24 mouse cellular contexts compared by ENCODE assay signal in the genomic region with DNA sequence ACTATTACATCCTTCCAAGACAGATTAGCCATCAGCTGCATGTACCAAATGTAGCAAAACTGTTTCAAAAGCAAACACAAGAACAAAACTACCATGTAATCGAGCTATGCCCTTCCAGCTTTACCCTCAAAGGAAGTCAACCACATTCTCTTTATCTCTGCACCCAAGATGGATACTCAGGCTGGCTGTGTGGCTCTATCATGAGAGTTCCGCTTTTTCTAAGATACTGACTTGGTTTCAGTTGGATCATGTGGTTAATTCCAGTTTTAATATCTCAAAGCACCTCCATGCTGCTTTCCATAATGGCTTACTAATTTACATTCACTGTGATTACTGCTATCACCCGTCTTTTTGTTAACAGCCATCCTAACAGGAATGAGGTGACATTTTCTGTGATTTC. TPM values are rescaled to one million over a fixed set of nuclear protein-coding genes. Genes with fewer than 3 reads are reported as not detected.
DNase-seq lines count a peak whose midpoint lies in the region; ATAC-seq and TF ChIP-seq lines count a peak whose summit lies in the region.
"Had no signal": no experiment of that assay in that cellular context is flagged by ENCODE, and none has a peak within 500 bp of the region (broad histone marks: within the 10 kb centered on the region; RNA-seq: fewer than 3 reads in every experiment).

No protein-coding gene starts in this region.

- no peaks in the 10 kb centered on the region for H3K27me3 ChIP-seq in hindbrain, embryonic 13.5 days
- no peaks in the 10 kb centered on the region for H3K27me3 ChIP-seq in hindbrain, postnatal 0 days (ENCODE audit: insufficient read depth, low read length)
- no peaks in the 10 kb centered on the region for H3K27me3 ChIP-seq in MEL (ENCODE audit: control insufficient read depth in 1 of 2, insufficient read depth in 2 of 2, low read length in 2 of 2)
- H3K27me3 ChIP-seq in liver, embryonic 12.5 days (replicated peaks) = no peaks in the 10 kb centered on the region
- H3K27me3 ChIP-seq: forebrain, embryonic 13.5 days; heart, embryonic 15.5 days; kidney, embryonic 15.5 days; lung, embryonic 15.5 days; midbrain, embryonic 15.5 days had no signal

- H3K36me3 ChIP-seq in hindbrain, embryonic 13.5 days = peaks cover 44% of the 10 kb centered on the region
- peaks cover 16% of the 10 kb centered on the region for H3K36me3 ChIP-seq in hindbrain, postnatal 0 days (ENCODE audit: insufficient read depth, low read length)
- H3K36me3 ChIP-seq in MEL (ENCODE audit: control insufficient read depth in 1 of 2, insufficient read depth in 2 of 2, low read length in 2 of 2) = peaks cover 11 to 43% of the 10 kb centered on the region in 2 experiments
- H3K36me3 ChIP-seq in liver, embryonic 12.5 days = peaks cover 82% of the 10 kb centered on the region

- peaks cover 24% of the 10 kb centered on the region for H3K4me1 ChIP-seq in hindbrain, embryonic 13.5 days (replicated peaks)
- no peaks in the 10 kb centered on the region for H3K4me1 ChIP-seq in hindbrain, postnatal 0 days (ENCODE audit: insufficient read depth, low read length)
- peaks cover 19 to 45% of the 10 kb centered on the region in 2 experiments for H3K4me1 ChIP-seq in MEL (ENCODE audit: control insufficient read depth in 1 of 2, insufficient read depth in 2 of 2, low read length in 2 of 2)
- peaks cover 44% of the 10 kb centered on the region for H3K4me1 ChIP-seq in liver, embryonic 12.5 days
- H3K4me1 ChIP-seq: kidney, embryonic 15.5 days; lung, embryonic 15.5 days had no signal

- no peak overlapping the region for H3K4me3 ChIP-seq in hindbrain, embryonic 13.5 days
- H3K4me3 ChIP-seq in hindbrain, postnatal 0 days (ENCODE audit: low read length) = no peak overlapping the region
- peak overlapping the region; percentile 3 to 38; a peak in 2 of 4 replicates for H3K4me3 ChIP-seq in MEL (ENCODE audit: control insufficient read depth in 1 of 2, insufficient read depth in 1 of 2, low read depth in 2 of 2, low read length in 2 of 2)
- H3K4me3 ChIP-seq in liver, embryonic 12.5 days = no peak overlapping the region
- H3K4me3 ChIP-seq: forebrain, embryonic 13.5 days; heart, embryonic 10.5 days; heart, embryonic 15.5 days; kidney, embryonic 15.5 days; lung, embryonic 15.5 days; midbrain, embryonic 10.5 days; midbrain, embryonic 15.5 days had no signal

- no peak for DNase-seq in hindbrain, postnatal 0 days (ENCODE audit: low spot score)
- DNase-seq in MEL (ENCODE audit: low read depth, low spot score) = peak; percentile 93
- DNase-seq in urinary bladder, postnatal 4 days (ENCODE audit: low spot score in 2 of 2) = no peak
- DNase-seq in adrenal gland, adult 8-10 months = no peak
- DNase-seq: adrenal gland, postnatal 25 days; cerebellum, adult 18-20 months; cerebellum, postnatal 10 days; gastrocnemius, postnatal 14 days; heart, adult 11 months; kidney, adult 11 months; kidney, postnatal 25 days; lung, postnatal 4 days had no signal

- H3K9me3 ChIP-seq in hindbrain, embryonic 13.5 days = no peaks in the 10 kb centered on the region
- no peaks in the 10 kb centered on the region for H3K9me3 ChIP-seq in hindbrain, postnatal 0 days (ENCODE audit: low read length)
- no peaks in the 10 kb centered on the region for H3K9me3 ChIP-seq in MEL (replicated peaks; ENCODE audit: insufficient read depth, low read length)
- H3K9me3 ChIP-seq in liver, embryonic 12.5 days (replicated peaks) = no peaks in the 10 kb centered on the region
- H3K9me3 ChIP-seq: forebrain, embryonic 13.5 days; G1E; heart, embryonic 10.5 days; heart, embryonic 15.5 days; kidney, embryonic 15.5 days; lung, embryonic 15.5 days; midbrain, embryonic 10.5 days; midbrain, embryonic 15.5 days had no signal

- H3K9ac ChIP-seq in hindbrain, embryonic 13.5 days = no peak overlapping the region
- H3K9ac ChIP-seq in hindbrain, postnatal 0 days (replicated peaks; ENCODE audit: low read length) = no peak overlapping the region
- H3K9ac ChIP-seq in MEL (ENCODE audit: control insufficient read depth, low read depth, low read length, poor library complexity, severe bottlenecking) = peak overlapping the region; percentile 49
- no peak overlapping the region for H3K9ac ChIP-seq in liver, embryonic 12.5 days
- H3K9ac ChIP-seq: forebrain, embryonic 13.5 days; heart, embryonic 15.5 days; kidney, embryonic 15.5 days; lung, embryonic 15.5 days; midbrain, embryonic 15.5 days had no signal

- H3K27ac ChIP-seq in hindbrain, embryonic 13.5 days = 0 out of 2 replicates have a peak overlapping the region, but pooled peaks have one; percentile 37
- H3K27ac ChIP-seq in hindbrain, postnatal 0 days = no peak overlapping the region
- peak overlapping the region; percentile 94 for H3K27ac ChIP-seq in MEL (ENCODE audit: control insufficient read depth, low read depth, low read length)
- no peak overlapping the region for H3K27ac ChIP-seq in liver, embryonic 12.5 days
- H3K27ac ChIP-seq: forebrain, embryonic 13.5 days; heart, embryonic 10.5 days; heart, embryonic 15.5 days; kidney, embryonic 15.5 days; lung, embryonic 15.5 days; midbrain, embryonic 10.5 days; midbrain, embryonic 15.5 days had no signal

- WGBS in hindbrain, embryonic 13.5 days = 86% methylated on average over 3 of the region's 3 CpGs
- 73% methylated on average over 3 of the region's 3 CpGs for WGBS in hindbrain, postnatal 0 days
- 28% methylated on average over 3 of the region's 3 CpGs for WGBS in liver, embryonic 12.5 days (ENCODE audit: insufficient replicate concordance)

- TF ChIP-seq RAD21 in MEL (IDR thresholded peaks at IDR 0.05; ENCODE audit: low read depth, low read length) = no peak

- no peak overlapping the region for H3K4me2 ChIP-seq in hindbrain, embryonic 13.5 days
- H3K4me2 ChIP-seq in hindbrain, postnatal 0 days (ENCODE audit: low read depth, low read length) = no peak overlapping the region
- peak overlapping the region; percentile 37 for H3K4me2 ChIP-seq in liver, embryonic 12.5 days
- H3K4me2 ChIP-seq: forebrain, embryonic 13.5 days; heart, embryonic 15.5 days; kidney, embryonic 15.5 days; lung, embryonic 15.5 days; midbrain, embryonic 15.5 days had no signal

- peak; percentile 99 to 100 for TF ChIP-seq EP300 in MEL (IDR thresholded peaks at IDR 0.05; ENCODE audit: low read depth in 1 of 2, low read length in 2 of 2)

- peaks cover 67% of the 10 kb centered on the region for H3K79me2 ChIP-seq in MEL (ENCODE audit: control insufficient read depth, insufficient read depth, low read length, poor library complexity)

- 0 out of 4 replicates have a peak, but pooled peaks of 1 of the 2 experiments have one; percentile 26 for TF ChIP-seq POLR2A in MEL (IDR thresholded peaks at IDR 0.05; ENCODE audit: control insufficient read depth in 1 of 2, insufficient read depth in 1 of 2, low read depth in 1 of 2, low read length in 2 of 2, poor library complexity in 1 of 2)

- ATAC-seq in hindbrain, embryonic 13.5 days (ENCODE audit: low FRiP score) = no peak
- ATAC-seq in hindbrain, postnatal 0 days = no peak
- peak; percentile 61; the same call in 1 of the 2 replicates for ATAC-seq in liver, embryonic 12.5 days
- peak; percentile 95 for ATAC-seq in megakaryocyte progenitor cell, adult 5-6 weeks (replicated peaks; ENCODE audit: poor library complexity)
- ATAC-seq: forebrain, embryonic 13.5 days; inflammation-experienced regulatory T-cells, adult 6 months; midbrain, embryonic 15.5 days had no signal

- TF ChIP-seq CTCF in hindbrain, postnatal 0 days (IDR thresholded peaks at IDR 0.05; ENCODE audit: low read depth) = no peak
- no peak for TF ChIP-seq CTCF in MEL (IDR thresholded peaks at IDR 0.05 in 2 of 3, conservative IDR thresholded peaks at IDR 0.05 in 1 of 3; ENCODE audit: control insufficient read depth in 1 of 3, insufficient read depth in 1 of 3, low read depth in 2 of 3, low read length in 3 of 3, poor library complexity in 1 of 3, severe bottlenecking in 1 of 3)

TF ChIP-seq in MEL, 35 proteins besides CTCF, POLR2A, EP300 and RAD21 (continues in another document):
- TF ChIP-seq SMC3 (IDR thresholded peaks at IDR 0.05; ENCODE audit: low read depth, low read length) = no peak
- no peak for TF ChIP-seq ELF1 (IDR thresholded peaks at IDR 0.05; ENCODE audit: low read depth, low read length)
- TF ChIP-seq GABPA (IDR thresholded peaks at IDR 0.05; ENCODE audit: low read depth, low read length) = no peak
- no peak for TF ChIP-seq POLR2AphosphoS5 (IDR thresholded peaks at IDR 0.05; ENCODE audit: borderline replicate concordance, low read depth, low read length)
- no peak for TF ChIP-seq MAZ (IDR thresholded peaks at IDR 0.05; ENCODE audit: low read depth, low read length)
- no peak for TF ChIP-seq CHD1 (IDR thresholded peaks at IDR 0.05; ENCODE audit: low read depth, low read length)
- TF ChIP-seq NELFE (IDR thresholded peaks at IDR 0.05; ENCODE audit: low read depth, low read length) = peak; percentile 34
- TF ChIP-seq SIN3A (IDR thresholded peaks at IDR 0.05; ENCODE audit: low read length) = peak; percentile 89
- TF ChIP-seq CHD2 (IDR thresholded peaks at IDR 0.05; ENCODE audit: low read length) = peak; percentile 34; the same call in 1 of the 2 replicates

RNA-seq across cellular contexts. Expression of gene Trappc12, which starts 6.9 kb away (rescaled TPM):
- 41.9 and 44.0 TPM in 2 replicates for polyA plus RNA-seq in hindbrain, embryonic 13.5 days (2015; fragmentation: Nextera tagmentation; extraction: Ambion mirVana)
- 54.5 and 66.3 TPM in 2 replicates for total RNA-seq in hindbrain, postnatal 0 days (2014; rRNA removed)
- 34.1 and 34.5 TPM in 2 replicates for polyA plus RNA-seq in hindbrain, postnatal 0 days (2015; fragmentation: Nextera tagmentation; extraction: Ambion mirVana)
- 29.4 and 31.1 TPM in 2 replicates for total RNA-seq in MEL (2012; rRNA removed)
- 10 to 100 TPM in 1 of 2 experiments, not detected in 1; 35.1 TPM for polyA plus RNA-seq in MEL (2012; ENCODE audit: insufficient read depth in 1 of 2, insufficient read length in 2 of 2, low read depth in 1 of 2, low replicate concordance in 2 of 2, missing spikeins in 1 of 2)
- polyA plus RNA-seq in liver, embryonic 12.5 days (2016; fragmentation: Nextera tagmentation; extraction: Ambion mirVana) = 28.5 and 30.5 TPM in 2 replicates
- 28.1 and 34.0 TPM in 2 replicates for total RNA-seq in megakaryocyte progenitor cell, adult 5-6 weeks (2015)
- total RNA-seq in megakaryocyte progenitor cell, adult 5-6 weeks (2017) = 41.1 and 47.3 TPM in 2 replicates
- 10 to 100 TPM; 41.7 to 51.0 (median 46.9) TPM for total RNA-seq in adrenal gland, adult 8-10 months (2022)

RNA-seq across cellular contexts. Expression of gene Eipr1, which starts 8.3 kb away (rescaled TPM):
- polyA plus RNA-seq in hindbrain, embryonic 13.5 days (2015; fragmentation: Nextera tagmentation; extraction: Ambion mirVana) = 69.7 and 76.9 TPM in 2 replicates
- total RNA-seq in hindbrain, postnatal 0 days (2014; rRNA removed) = 65.8 and 78.0 TPM in 2 replicates
- polyA plus RNA-seq in hindbrain, postnatal 0 days (2015; fragmentation: Nextera tagmentation; extraction: Ambion mirVana) = 54.9 and 58.4 TPM in 2 replicates
- 40.7 and 45.8 TPM in 2 replicates for total RNA-seq in MEL (2012; rRNA removed)
- 10 to 100 TPM in 1 of 2 experiments, not detected in 1; 51.5 TPM for polyA plus RNA-seq in MEL (2012; ENCODE audit: insufficient read depth in 1 of 2, insufficient read length in 2 of 2, low read depth in 1 of 2, low replicate concordance in 2 of 2, missing spikeins in 1 of 2)
- 34.7 and 36.0 TPM in 2 replicates for polyA plus RNA-seq in liver, embryonic 12.5 days (2016; fragmentation: Nextera tagmentation; extraction: Ambion mirVana)
- 21.6 and 25.1 TPM in 2 replicates for total RNA-seq in megakaryocyte progenitor cell, adult 5-6 weeks (2015)
- 26.6 and 26.9 TPM in 2 replicates for total RNA-seq in megakaryocyte progenitor cell, adult 5-6 weeks (2017)
- 10 to 100 TPM; 25.6 to 27.2 (median 26.4) TPM for total RNA-seq in adrenal gland, adult 8-10 months (2022)

Comparison
In these comparisons a context has a peak if more than half of its experiments do, and no peak if none do; other contexts are left out.
1. H3K27ac ChIP-seq: peak in hindbrain, embryonic 13.5 days (single experiment) and MEL (single experiment); none in hindbrain, postnatal 0 days (single experiment) and liver, embryonic 12.5 days (single experiment).
2. ATAC-seq: peak in liver, embryonic 12.5 days (single experiment) and megakaryocyte progenitor cell, adult 5-6 weeks (single experiment); none in hindbrain, embryonic 13.5 days (single experiment) and hindbrain, postnatal 0 days (single experiment).
3. H3K4me3 ChIP-seq: peak in MEL (2 of 2); none in hindbrain, embryonic 13.5 days (single experiment), hindbrain, postnatal 0 days (single experiment) and liver, embryonic 12.5 days (single experiment).